Mouse (Mus musculus) forebrain, embryonic 12.5 days (tissue): ENCODE results near the gene Ackr2. TPM values are rescaled to one million over a fixed set of nuclear protein-coding genes. Genes with fewer than 3 reads are reported as not detected.
A peak's percentile ranks its signal among the peaks of the same experiment; 100 is the strongest.

Source experiments
- ATAC-seq: fragments of 200-750 bp; cut with Nextera tagmentation; 2 replicates; pipeline ENCODE4 v1.8.0; 2017; ENCODE audit warnings: moderate TSS enrichment; ENCODE audit not compliant: low FRiP score
- H3K27ac ChIP-seq: fragments of 300-500 bp; sonication (generic); 2 replicates; pipeline ENCODE4 v1.5.1; 2016; ENCODE audit warnings: mild to moderate bottlenecking
- H3K27me3 ChIP-seq: fragments of 300-500 bp; sonication (generic); 2 replicates; pipeline ENCODE4 v1.6.1; 2016; ENCODE audit warnings: mild to moderate bottlenecking
- H3K36me3 ChIP-seq: fragments of 300-500 bp; sonication (generic); replicated peaks from 2 replicates; pipeline ENCODE4 v1.6.1; 2016; ENCODE audit warnings: mild to moderate bottlenecking
- H3K4me1 ChIP-seq: fragments of 300-500 bp; sonication (generic); 2 replicates; pipeline ENCODE4 v1.6.1; 2016
- H3K4me2 ChIP-seq: fragments of 300-500 bp; sonication (generic); 2 replicates; pipeline ENCODE4 v1.6.1; 2016; ENCODE audit warnings: mild to moderate bottlenecking, moderate library complexity
- H3K4me3 ChIP-seq: fragments of 300-500 bp; sonication (generic); replicated peaks from 2 replicates; pipeline ENCODE4 v1.5.1; 2016; ENCODE audit warnings: mild to moderate bottlenecking
- H3K9ac ChIP-seq: fragments of 300-500 bp; sonication (generic); 2 replicates; pipeline ENCODE4 v1.6.1; 2016; ENCODE audit warnings: mild to moderate bottlenecking
- H3K9me3 ChIP-seq: fragments of 300-500 bp; sonication (generic); 2 replicates; pipeline ENCODE4 v1.6.1; 2016
- WGBS: fragments of 180-500 bp; shearing (Covaris S2); methylation state at CpG from one replicate; pipeline ENCODE4 v1.1.7; 2016; 5-methylcytosine and 5-hydroxymethylcytosine counted together
- polyA plus RNA-seq: library from polyadenylated mRNA; unstranded; fragments of >200 nt; fragmentation: Nextera tagmentation; extraction: Ambion mirVana; gene quantifications from 2 replicates; pipeline ENCODE4 v1.2.1, GENCODE M21; 2016

Gene Ackr2
- polyA plus RNA-seq, 1 experiment from 2014 or later, result 0.89 TPM

GRCm38 (mm10) chr9:121951114-121951423 is 52.9 kb downstream of the Ackr2 start:
- peak overlapping the region; percentile 65 for H3K27ac ChIP-seq
- H3K27me3 ChIP-seq, result 0 out of 2 replicates have a peak, but pooled peaks cover 4% of the 10 kb centered on the region
- H3K9ac ChIP-seq, result peak overlapping the region; percentile 29; the same call in 1 of the 2 replicates
- 46% methylated on average over 4 of the region's 4 CpGs for WGBS
- peak overlapping the region; percentile 21 for H3K4me3 ChIP-seq
- H3K4me2 ChIP-seq, result peak overlapping the region; percentile 50
- H3K4me1 ChIP-seq, result peaks cover 11% of the 10 kb centered on the region
- peak; percentile 27; the same call in 1 of the 2 replicates for ATAC-seq
- H3K9me3 ChIP-seq, result no peaks in the 10 kb centered on the region
- H3K36me3 ChIP-seq, result no peaks in the 10 kb centered on the region

GRCm38 (mm10) chr9:121952596-121952995 is 54.4 kb downstream of the Ackr2 start:
- no peaks in the 10 kb centered on the region for H3K9me3 ChIP-seq
- no peak overlapping the region for H3K4me3 ChIP-seq

GRCm38 (mm10) chr9:121959966-121960635 is 61.9 kb downstream of the Ackr2 start:
- H3K9ac ChIP-seq, result no peak overlapping the region
- H3K4me2 ChIP-seq, result no peak overlapping the region
- no peaks in the 10 kb centered on the region for H3K36me3 ChIP-seq
- no peak for ATAC-seq
- H3K9me3 ChIP-seq, result no peaks in the 10 kb centered on the region
- peaks cover 5% of the 10 kb centered on the region; the same call in 1 of the 2 replicates for H3K4me1 ChIP-seq
- no peak overlapping the region for H3K4me3 ChIP-seq
- 64% methylated on average over 7 of the region's 7 CpGs for WGBS
- no peaks in the 10 kb centered on the region for H3K27me3 ChIP-seq
- H3K27ac ChIP-seq, result no peak overlapping the region

More at GRCm38 (mm10) chr9:121952596-121952995, 54.4 kb downstream of the Ackr2 start:
- Histone ChIP-seq H3K27me3 (0 out of 2 replicates have a peak, but pooled peaks cover under 1% of the 10 kb centered on the region), H3K4me2 (no peak overlapping the region), H3K36me3 (no peaks in the 10 kb centered on the region), H3K9ac (no peak overlapping the region), H3K27ac (no peak overlapping the region), H3K4me1 (peaks cover 11% of the 10 kb centered on the region)
- 92% methylated on average over 6 of the region's 6 CpGs for WGBS
- no peak for ATAC-seq

Other genes with a start within 250 kb of the Ackr2 start
- 24.5 and 29.3 TPM in 2 replicates for gene Sec22c, start 192.9 kb upstream of the Ackr2 start, polyA plus RNA-seq
- gene Ss18l2, start 188.0 kb upstream of the Ackr2 start, polyA plus RNA-seq, result 97.5 and 104 TPM in 2 replicates
- 75.7 and 78.2 TPM in 2 replicates for gene Nktr, start 179.2 kb upstream of the Ackr2 start, polyA plus RNA-seq
- gene Zfp651, start 139.0 kb upstream of the Ackr2 start, polyA plus RNA-seq, result 9.5 and 10.8 TPM in 2 replicates
- gene Klhl40, start 120.7 kb upstream of the Ackr2 start, polyA plus RNA-seq, result 0.28 TPM in 1 of 2 replicates, not detected in the other
- gene Hhatl, start 105.8 kb upstream of the Ackr2 start, polyA plus RNA-seq, result not detected in 2 replicates
- gene Ccdc13, start 58.9 kb upstream of the Ackr2 start, polyA plus RNA-seq, result 3.1 and 3.6 TPM in 2 replicates
- 153 and 158 TPM in 2 replicates for gene Higd1a, start 40.0 kb upstream of the Ackr2 start, polyA plus RNA-seq
- gene Cyp8b1, start 17.9 kb downstream of the Ackr2 start, polyA plus RNA-seq, result not detected in 2 replicates
- 1.2 and 1.3 TPM in 2 replicates for gene Fam198a, start 52.6 kb downstream of the Ackr2 start, polyA plus RNA-seq
- 14.0 and 15.2 TPM in 2 replicates for gene Pomgnt2, start 98.8 kb downstream of the Ackr2 start, polyA plus RNA-seq
- gene Snrk, start 218.9 kb downstream of the Ackr2 start, polyA plus RNA-seq, result 51.1 and 60.4 TPM in 2 replicates